Mouse (Mus musculus): ENCODE measurements at regions not wholly inside any gene's neighbourhood (a gene's known extent, or its start where the extent isn't known, plus 50 kb on each side); places are given as distances from the start of the nearest gene placed in this dataset.

DNA sequence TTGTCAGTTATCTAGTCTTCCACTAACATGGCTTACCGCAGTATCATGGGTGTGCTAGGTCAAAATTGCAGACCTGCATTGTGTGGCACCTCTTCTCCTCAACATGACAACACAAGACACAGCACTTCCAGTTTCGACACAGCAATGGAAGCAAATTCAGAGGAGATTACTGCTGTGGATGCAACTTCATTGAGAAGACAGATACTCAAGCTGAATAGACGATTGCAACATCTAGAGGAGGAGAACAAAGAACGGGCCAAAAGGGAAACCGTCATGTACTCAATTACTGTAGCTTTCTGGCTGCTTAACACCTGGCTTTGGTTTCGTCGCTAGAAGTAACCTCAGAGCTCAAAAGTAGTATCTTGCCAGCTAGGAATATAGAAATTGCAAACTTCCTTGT lies 368.4 kb downstream of the Tex13c3 start:
- TF ChIP-seq CTCF (IDR thresholded peaks at IDR 0.05; ENCODE audit: control insufficient read depth, insufficient read depth, insufficient replicate concordance, low read depth, low read length): no peak
- TF ChIP-seq POLR2A (IDR thresholded peaks at IDR 0.05; ENCODE audit: control insufficient read depth, low read depth, low read length): no peak
